Mouse (Mus musculus) common myeloid progenitor, adult 5-6 weeks (primary cell): ENCODE measurements around the gene Fgfr2. TPM values are rescaled to one million over a fixed set of nuclear protein-coding genes. Genes with fewer than 3 reads are reported as not detected.

ENCODE experiments used
- ATAC-seq: replicated peaks from 2 replicates; pipeline ENCODE4 v1.8.0; 2016; ENCODE audit warnings: low read depth, mild to moderate bottlenecking, moderate TSS enrichment, inconsistent platforms; ENCODE audit not compliant: poor library complexity, severe bottlenecking
- total RNA-seq: library from RNA; stranded (forward); fragments of 200-1000, 187-1606 nt; gene quantifications from 2 replicates; pipeline ENCODE4 v1.2.3, GENCODE M21; 2017

The Fgfr2 gene
- total RNA-seq, 1 experiment from 2014 or later: not detected

DNA sequence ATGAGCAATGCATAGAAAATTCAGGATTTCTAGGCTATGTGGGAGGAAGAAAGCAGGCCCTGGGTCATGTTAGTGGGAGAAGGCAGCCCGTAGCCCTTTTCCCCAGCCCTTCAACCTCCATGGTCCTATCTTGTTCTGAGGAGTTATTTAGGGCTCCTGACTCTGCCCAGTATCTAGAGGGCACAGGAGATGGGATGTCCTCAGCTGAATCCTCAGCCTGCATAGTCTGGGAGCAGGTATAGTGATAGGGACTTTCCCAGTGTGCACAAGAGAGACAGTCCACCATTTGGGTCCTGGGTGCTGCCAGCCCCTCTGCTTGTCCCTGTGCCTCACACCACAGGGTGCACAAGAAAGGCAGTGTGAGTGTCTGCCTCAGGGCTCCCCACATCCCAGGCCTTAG lies 2144.6 kb downstream of the Fgfr2 start:
- ATAC-seq: no peak

DNA sequence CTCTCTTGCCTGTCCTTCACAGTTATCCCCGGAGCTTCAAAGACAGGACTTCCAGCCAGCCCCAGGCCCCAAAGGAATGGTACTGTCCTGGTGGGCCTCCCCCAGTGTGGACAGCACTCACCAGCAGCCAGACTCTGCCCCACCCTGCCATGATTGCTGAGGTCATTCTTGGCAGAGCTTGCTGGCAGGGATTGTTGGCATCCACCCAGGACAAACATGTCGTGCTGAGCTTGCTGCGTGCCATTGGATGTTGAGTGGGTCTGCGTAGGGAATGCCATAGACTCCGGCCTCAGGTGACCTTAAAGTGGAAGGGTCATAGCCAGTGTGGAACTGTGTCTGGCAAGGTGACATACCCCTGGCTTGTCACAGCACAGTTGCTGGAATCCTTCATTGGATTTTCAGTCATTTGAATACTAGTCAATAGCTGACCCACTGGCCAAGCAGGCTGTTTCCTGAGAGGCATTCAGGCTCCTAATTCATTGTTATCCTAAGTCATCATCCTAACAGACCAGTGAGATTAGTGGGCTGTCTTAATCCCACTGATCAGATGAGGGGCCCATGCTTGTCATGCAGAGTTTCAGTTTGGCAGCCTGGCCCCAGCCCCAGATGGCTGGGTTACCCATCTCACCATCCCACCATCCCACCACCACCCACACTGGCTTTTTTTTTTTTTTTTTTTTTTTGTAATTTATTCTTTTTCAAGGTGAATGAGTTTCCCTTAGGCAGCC lies 2145.2 kb downstream of the Fgfr2 start:
- ATAC-seq: no peak

DNA sequence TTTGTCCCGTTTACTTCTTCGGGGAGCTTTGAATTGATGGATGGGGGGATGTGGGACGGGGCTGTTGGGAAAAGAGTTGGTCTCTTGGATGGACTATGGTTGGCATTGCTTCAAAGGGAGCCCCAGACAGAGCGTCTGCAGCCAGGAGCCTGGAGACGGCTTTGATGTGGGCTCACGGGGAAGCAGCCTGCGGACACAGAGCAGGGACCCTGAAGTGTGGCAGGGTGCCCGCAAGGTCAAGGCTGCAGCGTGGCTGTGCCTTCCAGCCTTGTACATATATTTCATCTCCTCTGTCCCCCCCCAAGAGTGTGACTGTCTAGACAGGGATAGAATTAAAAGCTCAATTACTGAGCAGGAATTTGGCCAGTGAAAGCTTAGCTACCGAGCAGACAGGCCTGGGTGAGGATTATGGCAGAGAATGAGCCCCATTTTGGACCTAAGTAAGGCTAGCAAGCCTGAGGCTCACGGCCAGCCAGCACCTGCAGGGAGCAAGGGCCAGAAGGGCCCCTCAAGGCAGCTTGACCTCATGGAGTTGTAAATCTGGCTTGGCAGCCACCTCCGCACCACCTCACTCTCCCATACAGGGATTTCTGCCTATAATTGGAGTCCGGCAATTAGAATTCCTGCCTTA lies 2146.7 kb downstream of the Fgfr2 start:
- ATAC-seq: no peak

DNA sequence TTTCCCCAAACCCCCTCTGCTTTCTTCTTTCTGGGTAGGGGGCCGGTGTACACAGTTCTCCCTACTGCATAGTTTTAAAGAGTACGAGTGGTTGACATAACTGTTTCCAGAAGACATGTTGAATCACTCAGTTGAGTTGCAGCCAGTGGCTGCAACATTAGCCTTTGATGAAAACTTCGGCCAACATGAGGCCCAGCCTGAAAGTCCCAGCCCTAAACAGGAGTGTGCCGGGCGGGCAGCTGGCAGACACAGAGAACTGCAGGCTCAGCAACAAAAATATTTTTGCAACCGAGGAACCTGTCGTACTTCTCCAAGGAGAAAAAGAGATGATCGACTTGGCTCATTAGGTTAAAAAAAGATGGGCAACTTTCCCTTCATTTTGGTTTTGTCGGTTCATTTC lies 2150.4 kb downstream of the Fgfr2 start:
- ATAC-seq: no peak

DNA sequence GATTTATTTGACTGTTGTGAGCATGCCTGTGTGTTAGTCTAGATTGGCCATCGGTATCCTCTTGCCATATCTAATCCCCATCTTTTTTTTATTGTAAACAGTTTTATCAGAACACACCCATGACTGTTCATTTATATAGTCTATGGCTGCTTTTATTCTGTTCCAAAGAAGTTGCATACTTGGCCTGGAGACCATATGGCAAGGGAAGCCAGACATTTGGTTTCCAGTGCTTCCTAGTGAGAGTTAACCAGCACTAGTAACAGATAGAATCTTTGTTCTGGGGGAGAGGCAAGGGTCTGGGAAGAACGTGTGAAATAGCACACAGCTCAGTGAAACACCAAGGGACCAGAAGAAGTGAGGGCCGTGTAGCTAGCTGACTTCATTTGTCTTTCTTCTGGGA lies 2153.6 kb downstream of the Fgfr2 start:
- no peak for ATAC-seq

DNA sequence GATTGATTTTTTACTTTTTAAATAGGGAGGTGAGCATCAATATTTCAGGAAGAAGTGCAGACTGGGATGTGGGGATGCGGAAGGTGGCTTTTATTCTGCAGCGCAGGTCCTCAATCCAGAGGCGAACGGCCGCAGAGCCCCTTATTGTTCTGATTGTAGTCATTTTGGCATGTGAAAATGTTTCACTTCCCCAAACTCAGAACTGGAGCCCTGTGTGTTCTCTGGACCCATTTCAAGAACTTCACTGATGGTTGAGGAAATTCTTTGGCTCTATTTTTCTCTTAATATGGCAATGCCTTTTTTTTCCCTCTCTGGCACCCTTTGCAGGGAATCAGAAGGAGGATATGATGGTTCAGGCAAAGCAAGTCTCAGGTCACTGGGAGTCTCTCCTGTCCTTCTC lies 2154.1 kb downstream of the Fgfr2 start:
- ATAC-seq: 0 out of 2 replicates have a peak, but pooled peaks have one; percentile 32

DNA sequence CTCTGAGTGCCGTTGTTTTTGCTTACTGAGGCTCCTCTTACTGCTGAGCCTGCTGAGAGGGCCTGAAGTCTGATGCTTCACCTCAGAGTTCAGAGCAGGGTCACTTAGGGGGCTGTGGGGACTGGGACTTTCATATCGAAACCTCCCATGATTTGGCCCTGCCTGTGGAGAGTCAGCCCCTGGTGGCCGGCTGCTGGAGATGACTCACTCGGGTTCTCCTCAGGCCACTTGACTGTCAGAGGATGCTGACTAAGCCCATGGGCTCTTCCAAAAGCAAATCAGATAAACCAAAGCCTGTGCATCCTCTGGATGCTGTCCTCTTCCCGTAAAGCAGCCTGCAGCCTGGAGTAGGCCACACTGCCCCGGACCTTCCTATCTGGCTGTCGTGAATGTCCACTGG lies 2154.6 kb downstream of the Fgfr2 start:
- no peak for ATAC-seq

DNA sequence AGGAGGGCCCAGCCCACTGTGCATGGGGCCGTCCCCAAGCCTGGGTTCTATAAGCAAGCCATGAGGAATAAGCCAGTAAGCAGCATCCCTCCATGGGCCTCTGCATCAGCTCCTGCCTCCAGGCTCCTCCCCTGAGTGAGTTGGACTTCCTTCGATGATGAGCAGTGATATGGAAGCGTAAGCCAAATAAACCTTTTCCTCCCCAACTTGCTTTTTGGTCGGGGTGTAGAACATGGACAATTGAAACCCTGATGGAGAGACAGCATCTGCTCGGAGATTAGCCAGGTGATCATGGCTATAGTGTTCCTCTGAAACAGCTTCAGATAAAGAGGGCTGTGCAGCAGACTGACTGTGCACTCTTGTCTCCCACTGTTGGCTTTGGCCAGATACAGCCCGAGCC lies 2155.2 kb downstream of the Fgfr2 start:
- no peak for ATAC-seq

DNA sequence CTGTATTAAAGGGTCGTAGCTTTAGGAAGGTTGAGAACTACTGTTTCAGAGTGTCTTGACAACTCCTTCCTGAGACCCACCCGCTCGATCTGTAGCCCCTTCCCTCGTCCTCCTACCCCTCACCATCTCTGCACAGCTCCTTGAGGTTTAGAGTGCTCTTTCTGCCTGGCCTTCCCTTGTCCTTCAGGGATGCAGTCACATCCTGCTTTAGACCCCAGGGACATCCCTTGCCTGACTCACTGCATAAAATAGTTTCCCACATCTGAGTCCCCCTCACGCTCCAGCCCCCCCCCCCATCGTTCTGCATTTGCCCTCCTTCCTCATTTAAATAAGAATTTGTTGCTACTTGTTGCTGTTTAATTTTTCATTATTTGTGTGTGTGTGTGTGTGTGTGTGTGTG lies 2156.3 kb downstream of the Fgfr2 start:
- ATAC-seq: no peak

DNA sequence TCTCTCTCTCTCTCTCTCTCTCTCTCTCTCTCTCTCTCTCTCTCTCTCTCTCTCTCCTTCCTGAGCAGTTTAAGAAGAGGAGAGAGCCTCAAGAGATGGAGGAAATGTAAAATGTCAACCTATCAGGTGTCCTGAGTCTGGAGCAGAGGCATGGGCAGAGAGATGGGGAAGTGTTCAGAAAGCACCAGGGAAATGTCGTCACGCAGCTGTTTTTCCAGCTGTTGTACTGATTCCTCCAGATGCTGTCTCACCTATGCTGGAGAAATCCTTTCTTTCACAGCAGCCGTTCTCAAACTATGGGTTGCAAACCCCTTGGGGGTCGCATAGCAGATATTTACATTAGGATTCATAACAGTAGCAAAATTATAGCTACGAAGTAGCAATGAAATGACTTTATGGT lies 2156.7 kb downstream of the Fgfr2 start:
- ATAC-seq: no peak

DNA sequence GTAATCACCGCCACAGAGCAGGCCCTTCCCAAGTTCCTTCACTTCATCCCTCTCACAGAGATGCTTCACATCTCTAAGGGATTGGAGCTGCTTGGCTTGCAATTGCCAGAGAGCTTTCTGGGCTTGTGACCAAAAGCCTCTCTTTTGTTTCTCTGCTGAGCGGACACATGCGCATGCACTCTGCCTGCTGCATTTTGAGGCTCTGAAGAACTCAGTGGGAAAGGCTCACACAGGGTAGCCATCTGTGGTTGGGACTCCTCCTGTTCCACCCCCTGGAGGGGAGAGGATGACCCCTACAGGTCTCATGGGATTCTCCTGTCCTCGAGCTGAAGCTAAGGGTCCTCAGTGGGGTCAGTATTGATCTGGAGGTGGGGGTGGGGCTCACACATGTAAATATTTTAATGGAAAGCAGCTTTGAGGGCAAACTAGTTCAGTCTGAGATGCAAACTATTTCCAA lies 2157.2 kb downstream of the Fgfr2 start:
- no peak for ATAC-seq

DNA sequence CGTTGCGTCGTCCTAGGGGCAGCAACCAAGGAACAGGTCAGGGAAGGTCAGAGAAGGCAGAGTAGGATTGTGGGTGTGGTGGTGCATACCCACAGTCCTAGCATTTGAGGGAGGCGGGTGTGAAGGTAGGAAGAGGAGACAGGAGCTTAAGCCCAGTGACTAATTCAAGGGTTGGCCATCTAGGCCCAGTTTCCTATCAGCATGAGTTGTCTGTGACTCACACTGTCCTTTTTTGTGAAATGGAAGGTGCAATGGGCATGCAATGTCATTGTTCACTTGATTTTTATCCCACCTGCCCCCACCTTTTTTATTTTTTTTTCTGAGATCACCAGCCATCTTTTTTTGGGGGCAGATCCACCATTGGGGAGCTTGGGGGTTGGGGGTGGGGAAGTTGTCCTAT lies 2157.8 kb downstream of the Fgfr2 start:
- ATAC-seq: no peak

DNA sequence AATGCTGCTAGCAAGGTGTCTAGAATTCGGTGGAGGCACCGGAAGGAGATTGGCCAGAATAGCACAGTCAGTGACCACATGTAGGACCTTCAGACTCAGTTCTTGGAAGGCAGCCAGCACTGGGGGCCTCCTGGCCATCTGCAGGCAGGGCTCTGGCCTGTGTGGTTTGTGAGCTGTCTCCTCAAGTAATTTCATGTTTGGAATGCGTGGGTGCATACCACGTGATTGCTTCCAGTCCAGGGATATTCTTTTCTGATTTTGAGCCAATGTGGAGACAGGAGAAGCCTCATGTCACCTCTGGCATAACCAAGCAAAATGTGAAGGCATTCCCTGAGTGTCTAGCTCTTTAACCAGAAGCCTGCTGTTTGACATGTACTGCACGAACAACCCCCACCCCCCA lies 2158.5 kb downstream of the Fgfr2 start:
- 0 out of 2 replicates have a peak, but pooled peaks have one; percentile 31 for ATAC-seq

DNA sequence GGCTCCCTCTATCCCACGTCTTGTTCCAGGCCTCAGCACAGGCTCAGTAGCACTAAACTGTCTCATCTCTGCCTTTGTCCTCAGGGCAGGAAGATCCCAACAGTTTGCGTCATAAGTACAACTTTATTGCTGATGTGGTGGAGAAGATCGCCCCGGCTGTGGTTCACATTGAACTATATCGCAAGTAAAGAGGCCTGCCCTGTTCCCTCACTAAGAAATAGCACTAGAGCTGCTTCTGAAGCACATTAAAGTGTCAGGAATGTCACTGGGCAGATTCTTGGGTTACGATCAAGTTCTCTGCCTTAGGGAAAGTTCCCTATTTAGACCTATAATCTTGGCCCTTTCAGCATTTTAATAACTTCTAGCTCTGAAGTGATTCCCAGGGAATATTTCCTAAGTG lies 2161.7 kb downstream of the Fgfr2 start:
- no peak for ATAC-seq

DNA sequence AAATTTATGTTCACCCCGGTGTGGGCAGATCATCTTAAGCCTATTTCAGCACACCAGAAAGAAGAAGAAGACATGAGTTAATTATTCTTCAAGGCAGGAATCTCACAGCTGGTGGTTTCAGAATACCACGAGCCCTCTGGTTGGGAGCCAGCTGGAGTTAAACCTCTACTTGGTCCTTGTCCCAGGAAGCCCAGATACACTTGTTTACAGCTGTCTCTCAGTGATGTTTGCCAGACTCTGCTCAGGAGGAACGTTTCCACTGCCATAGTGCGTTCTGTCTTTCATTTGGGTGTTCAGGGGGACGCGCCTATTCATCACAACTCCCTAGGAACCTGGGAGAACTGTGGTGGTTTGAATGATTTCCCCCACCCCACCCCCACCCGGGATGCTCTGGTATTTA lies 2163.3 kb downstream of the Fgfr2 start:
- ATAC-seq: no peak

DNA sequence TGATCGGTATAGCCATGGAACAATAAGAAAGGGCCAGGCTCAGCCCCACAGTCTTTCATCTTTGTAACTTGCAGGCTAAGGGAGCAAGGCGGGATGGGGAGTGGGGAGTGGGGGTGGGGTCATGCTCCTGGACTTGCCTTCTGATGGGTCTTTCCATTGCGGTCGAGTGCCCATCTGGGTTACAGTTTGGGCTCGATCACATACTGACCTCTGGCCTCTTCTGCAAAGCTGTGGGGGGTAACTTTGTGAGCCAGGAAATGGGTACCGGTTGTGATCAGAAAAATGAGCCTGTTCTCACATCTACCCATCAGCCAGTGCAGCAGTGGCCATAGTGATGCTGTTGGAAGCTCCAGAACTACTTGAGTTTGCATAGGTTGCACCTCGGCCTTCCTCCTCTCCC lies 2164.6 kb downstream of the Fgfr2 start:
- ATAC-seq: no peak

DNA sequence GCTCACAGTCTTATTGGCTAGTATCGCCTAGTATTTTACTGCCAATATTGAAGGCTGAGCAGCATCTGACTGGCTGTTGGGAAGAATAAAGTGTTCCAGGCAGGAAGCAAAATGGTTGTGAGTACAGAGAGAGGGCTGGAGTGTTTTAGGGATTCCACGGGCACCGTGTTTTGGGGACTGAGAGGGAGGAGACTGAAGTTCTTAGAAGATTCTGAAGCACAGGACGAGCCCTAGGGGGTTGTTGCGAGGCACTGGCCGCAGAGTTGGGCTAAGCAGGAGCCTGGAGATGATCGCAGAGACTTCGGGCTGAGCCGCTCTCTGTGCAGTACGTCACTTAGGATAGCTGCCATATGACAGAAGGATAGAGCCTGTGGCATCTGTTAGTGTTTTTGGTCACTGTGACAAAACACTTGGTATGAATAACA lies 2169.0 kb downstream of the Fgfr2 start:
- ATAC-seq: no peak

DNA sequence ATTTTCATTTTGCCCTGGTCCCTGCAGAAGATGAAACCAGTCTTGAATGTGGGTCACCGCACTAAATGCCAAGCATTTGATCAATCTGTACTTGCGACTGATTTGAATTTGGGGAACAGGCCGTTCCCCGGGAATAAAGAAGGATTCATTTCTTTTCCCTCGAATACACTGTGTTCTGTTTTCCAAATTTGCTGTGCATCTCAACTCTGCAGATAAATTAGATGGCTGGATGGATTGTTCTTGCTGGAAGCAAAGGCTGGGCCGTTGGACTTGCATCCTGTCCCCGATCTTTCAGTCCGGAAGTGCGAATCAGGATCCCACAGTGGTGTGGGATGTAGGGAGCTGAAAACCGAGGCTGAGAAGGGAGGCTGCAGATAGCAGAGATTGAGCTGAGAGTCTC lies 2169.8 kb downstream of the Fgfr2 start:
- no peak for ATAC-seq

DNA sequence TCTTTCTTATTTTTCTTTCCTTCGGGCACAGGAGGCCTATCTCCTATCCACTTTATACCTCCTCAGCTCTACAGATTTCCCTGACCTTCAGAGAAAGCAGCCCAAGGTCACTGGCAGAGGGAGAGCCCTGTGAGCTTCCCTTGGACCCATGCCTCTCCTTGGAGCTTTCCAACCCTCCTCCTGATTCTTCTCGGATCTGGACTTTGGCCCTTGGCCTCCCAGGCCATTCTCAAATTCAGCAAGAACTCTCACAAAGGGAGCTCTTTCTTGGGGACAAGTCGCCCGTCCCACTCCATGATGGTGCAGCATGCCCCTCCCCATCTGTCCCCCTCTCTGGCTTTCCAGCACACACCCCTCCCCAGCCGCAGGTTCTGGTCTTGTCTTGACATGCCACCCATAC lies 2172.1 kb downstream of the Fgfr2 start:
- no peak for ATAC-seq

DNA sequence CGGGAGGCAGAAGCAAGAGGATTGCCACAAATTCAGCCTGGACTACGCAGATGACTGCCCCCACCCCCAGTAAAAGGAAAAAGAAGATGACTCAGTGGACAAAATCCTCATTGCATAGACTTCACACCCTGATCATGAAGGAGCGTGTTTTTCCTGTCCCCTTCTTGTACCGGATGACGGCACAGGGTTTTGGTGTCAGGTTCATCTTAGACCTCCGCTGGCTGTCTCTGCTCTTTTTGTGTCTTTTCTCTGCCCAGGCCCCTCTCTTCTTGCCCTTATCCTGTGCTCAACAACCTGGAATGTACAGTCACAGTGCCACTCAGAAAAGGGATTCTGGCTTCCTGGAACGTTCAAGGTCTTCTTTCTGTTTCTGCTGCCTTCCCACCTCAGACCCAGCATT lies 2172.7 kb downstream of the Fgfr2 start:
- ATAC-seq: no peak

DNA sequence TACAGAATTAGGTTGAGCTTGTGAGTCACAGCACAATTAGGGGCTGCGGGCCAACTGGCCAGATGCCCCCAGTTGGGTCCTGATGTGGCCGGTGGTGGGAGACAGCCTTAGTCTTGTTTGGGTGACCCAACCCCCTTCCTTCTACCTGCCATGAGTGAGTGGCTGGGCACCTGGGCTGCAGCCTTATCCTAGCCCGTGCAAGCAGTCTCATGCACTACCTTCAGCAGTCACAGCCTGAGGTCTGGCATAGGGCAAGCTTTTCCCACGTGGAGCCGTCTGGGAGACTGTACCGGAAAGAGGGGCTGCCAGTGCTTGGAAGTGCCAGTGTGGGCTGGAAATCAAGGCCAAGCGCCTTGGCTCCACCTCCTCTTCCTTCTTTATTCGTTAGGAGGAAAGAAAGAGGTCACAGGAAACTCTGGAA lies 2173.8 kb downstream of the Fgfr2 start:
- ATAC-seq: no peak
